Mouse (Mus musculus) liver, adult (tissue): ENCODE measurements at regions not wholly inside any gene's neighbourhood (a gene's known extent, or its start where the extent isn't known, plus 50 kb on each side); places are given as distances from the start of the nearest gene placed in this dataset.

Experiments
- GATA4 ChIP-seq: IDR thresholded peaks from 2 replicates; pipeline ENCODE4 v1.6.1; 2014; ENCODE audit warnings: mild to moderate bottlenecking, low read length; ENCODE audit not compliant: insufficient replicate concordance

DNA sequence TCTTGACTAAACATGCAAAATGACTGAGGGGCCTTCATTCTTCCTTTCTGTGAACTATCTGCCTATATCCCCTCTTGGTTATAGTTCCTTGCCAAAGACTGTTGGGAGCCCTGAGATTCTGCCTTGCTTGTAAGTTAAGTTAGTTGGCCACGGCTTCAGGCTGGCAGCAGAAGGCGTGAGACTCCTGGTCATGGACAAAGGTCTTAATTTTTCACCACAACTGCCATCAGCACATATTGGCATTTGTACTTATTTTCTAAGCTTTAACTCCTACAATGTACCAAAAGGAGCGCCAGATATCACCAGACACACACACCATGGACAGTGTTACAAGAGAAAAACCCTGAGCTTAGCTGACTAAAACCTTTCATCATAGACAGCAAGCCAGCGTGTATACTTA is 56.7 kb upstream of the Abcd3 start:
- no peak for TF ChIP-seq GATA4

GRCm38 (mm10) chr3:121870726-121871125 is 55.6 kb upstream of the Abcd3 start:
- TF ChIP-seq GATA4: no peak

DNA sequence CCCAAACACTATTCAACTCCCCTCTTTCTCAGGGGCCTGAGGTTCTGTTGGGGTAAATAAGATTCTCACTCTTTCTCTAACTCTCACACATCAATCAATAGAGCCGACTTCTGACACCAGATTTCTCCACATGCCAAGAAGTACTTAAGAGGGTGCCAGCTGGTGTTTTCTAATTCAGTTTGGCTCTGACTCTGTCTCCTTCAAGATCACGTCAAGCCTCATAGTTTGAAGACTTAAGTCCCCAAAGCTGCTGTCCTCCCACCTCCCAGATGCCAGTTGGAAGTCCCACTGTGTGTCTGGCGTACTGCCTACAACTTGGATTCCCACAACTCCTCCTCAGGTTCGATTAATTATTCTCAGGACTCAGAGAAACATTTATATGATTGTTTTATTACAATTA is 54.6 kb upstream of the Abcd3 start:
- TF ChIP-seq GATA4: no peak

DNA sequence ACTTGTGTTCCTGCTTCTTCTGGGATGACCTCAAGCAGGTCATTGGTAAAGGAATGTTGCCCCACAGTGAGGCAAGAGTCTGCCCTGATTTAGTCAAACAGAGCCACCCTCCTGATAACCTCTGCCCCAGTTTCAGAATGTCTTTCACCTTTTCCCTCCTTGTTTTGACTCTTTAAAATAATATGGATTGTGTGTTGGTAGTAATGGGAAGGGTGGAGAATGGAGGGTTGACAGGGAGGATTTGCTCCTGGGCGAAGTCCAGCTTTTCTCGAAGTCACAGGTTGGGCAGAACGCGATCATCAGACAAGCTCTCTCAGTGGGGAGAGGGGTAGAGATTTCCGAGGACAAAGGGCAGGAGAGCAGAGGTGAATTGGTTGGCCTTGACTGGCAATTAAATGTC is 52.2 kb upstream of the Abcd3 start:
- TF ChIP-seq GATA4: peak; percentile 88; the same call in 1 of the 2 replicates

DNA sequence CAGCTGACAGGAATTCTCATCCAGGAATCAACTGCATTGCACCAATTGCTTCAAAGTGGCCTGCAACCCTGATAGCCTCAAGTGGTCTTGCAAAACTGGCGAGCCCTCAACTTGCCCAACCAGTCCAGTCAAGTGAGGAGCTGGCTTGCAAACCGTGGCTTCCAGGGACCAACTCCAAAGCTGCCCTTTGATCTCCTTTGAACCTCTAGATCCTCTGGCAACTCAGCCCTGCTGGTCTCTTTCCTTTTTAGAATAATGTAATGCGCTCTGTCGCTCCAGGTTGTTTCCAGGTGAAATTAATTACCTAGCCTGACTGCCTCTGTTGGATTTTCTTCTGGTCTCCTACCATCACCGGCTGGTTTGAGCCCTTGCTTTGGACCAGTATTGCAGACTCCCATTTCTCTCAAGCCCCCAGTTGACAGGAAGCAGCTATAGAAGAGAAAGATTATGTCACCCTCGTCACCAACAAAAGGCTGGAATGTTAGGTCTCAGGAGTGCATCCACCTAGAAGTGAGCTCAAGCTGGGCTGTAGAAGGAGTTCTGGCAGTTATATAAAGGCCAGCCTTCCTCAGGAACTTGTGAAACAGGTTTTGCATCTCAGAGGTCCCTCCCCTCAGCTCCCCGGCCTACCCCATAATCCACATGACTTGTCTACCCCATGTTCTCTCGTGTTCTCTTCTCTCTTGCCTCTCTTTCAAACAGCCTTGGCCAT is 49.8 kb upstream of the Abcd3 start:
- no peak for TF ChIP-seq GATA4
